Mouse (Mus musculus): ENCODE data around the gene Cyth2.

DNA sequence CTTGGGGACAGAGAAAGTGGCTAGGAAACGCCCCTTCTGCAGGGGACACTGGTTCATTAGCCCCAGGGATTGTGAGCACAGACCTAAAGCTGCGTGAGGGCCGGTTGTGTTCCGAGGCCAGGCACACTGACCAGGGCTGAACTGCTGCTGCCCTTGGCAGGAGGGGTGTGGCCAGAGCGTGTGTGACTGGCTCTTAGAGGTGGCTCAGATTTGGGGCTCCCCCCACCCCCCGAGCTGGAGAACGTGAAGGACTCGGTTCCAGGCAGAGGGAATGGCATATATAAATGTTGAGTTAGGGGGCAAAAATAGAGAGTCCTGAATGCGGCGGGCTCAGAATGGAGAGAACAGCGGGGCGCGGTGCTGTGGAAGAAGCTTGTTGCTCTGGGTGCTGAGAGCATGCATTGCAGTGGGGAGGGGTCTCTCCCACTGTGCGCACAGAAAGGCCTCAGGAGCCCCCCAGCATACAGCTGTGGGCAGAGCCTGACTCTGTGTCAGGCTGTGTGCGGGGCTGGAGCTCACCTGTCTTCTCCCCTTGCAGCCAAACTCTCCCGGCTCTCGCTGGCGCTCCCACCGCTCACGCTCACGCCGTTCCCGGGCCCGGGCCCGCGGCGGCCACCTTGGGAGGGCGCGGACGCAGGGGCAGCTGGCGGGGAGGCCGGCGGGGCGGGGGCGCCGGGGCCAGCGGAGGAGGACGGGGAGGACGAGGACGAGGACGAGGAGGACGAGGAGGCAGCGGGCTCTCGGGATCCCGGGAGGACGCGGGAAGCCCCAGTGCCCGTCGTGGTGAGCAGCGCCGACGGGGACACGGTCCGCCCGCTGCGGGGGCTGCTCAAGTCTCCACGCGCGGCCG, 16.5 kb downstream of the Cyth2 start:
- TF ChIP-seq POLR2A (IDR thresholded peaks at IDR 0.05; ENCODE audit: low read depth, low read length) (no peak), NRF1 (IDR thresholded peaks at IDR 0.05; ENCODE audit: low read depth, low read length) (no peak), RCOR1 (conservative IDR thresholded peaks at IDR 0.05; ENCODE audit: low read depth, low read length) (no peak), ZC3H11A (IDR thresholded peaks at IDR 0.05; ENCODE audit: low read depth, low read length) (no peak), ETS1 (conservative IDR thresholded peaks at IDR 0.05; ENCODE audit: low read depth, low read length) (no peak), CTCF (conservative IDR thresholded peaks at IDR 0.05 in 1 of 2, IDR thresholded peaks at IDR 0.05 in 1 of 2; ENCODE audit: low read depth in 2 of 2, low read length in 2 of 2) (no peak), CHD2 (IDR thresholded peaks at IDR 0.05; ENCODE audit: low read length) (no peak), TCF12 (IDR thresholded peaks at IDR 0.05; ENCODE audit: low read depth, low read length) (no peak), ZKSCAN1 (IDR thresholded peaks at IDR 0.05; ENCODE audit: borderline replicate concordance, low read depth, low read length) (no peak), NELFE (IDR thresholded peaks at IDR 0.05; ENCODE audit: low read depth, low read length) (no peak), BHLHE40 (IDR thresholded peaks at IDR 0.05; ENCODE audit: low read depth, low read length) (no peak)

All from CH12.LX (cell line).